Mouse (Mus musculus): Measurements from ENCODE around the gene Ano5. TPM values are rescaled to one million over a fixed set of nuclear protein-coding genes. Genes with fewer than 3 reads are reported as not detected.

Ano5 gene
- polyA plus RNA-seq, 1 experiment from 2014 or later: 0.11 TPM

Other genes with a start within 250 kb of the Ano5 start
- 0.12 and 0.27 TPM in 2 replicates for gene Slc17a6, start 111.0 kb downstream of the Ano5 start, polyA plus RNA-seq (2015; fragmentation: Nextera tagmentation; extraction: Ambion mirVana)